Mouse (Mus musculus): ENCODE results near the gene Lin9.
A peak's percentile ranks its signal among the peaks of the same experiment; 100 is the strongest.

The Lin9 gene

DNA sequence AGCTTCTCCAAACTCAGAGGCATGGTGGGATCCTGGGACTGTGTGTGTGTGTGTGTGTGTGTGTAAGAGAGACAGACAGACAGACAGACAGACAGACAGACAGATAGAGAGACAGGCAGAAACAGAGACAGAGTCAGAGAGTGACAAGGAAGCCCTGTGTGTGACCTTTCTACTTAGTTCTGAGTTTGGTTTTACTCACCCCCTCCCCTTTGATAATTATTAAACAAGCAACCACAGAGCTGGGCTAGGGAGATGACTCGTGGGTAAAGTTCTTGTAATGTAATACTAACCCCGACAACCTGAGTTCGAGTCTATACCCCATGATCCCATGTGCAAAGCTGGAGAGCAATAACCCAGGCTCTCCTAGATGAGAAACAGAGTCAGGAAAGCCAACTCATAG is 66.9 kb downstream of the Lin9 start:
- no peak for DNase-seq (ENCODE audit: low read depth)

DNA sequence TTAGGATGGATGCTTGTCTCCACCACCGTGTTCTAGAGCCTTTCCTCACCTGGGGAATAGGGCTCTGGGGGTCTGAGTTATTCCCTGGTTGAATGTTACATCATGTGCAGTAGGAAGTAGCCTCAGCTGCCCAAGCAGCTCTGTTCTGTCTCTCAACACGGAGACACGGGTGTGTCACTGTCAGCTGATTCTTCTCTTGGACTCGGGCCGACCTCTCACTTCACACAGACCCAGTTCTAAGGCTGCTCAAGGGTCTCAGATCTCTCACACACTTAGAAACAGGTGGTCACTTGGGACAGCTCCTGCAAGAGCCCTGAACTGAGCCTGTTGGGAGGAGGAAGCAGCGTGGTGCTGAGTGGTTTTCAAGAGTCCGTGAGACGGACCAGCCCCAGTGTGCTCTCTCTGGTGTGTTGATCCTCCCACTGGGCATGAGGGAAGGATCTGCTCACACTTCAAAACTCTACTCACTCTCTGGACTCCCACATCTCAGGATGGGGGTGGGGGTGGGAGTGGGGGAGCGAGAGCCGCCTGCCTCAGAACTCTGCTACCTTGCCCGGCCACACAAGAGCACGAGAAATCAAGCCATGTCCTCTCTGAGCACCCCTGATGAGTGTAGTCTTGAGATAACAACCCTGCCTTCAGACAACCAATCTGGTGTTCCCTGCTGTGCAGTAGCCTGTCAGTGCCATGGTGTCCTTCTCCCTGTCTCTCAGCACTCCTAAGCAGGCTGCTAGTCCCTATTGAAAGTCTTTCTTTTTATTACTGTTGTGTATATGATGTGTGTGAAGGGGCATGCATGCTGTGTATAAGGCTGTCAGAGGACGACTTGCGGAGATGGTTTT is 68.2 kb downstream of the Lin9 start:
- DNase-seq (ENCODE audit: low read depth), result no peak

DNA sequence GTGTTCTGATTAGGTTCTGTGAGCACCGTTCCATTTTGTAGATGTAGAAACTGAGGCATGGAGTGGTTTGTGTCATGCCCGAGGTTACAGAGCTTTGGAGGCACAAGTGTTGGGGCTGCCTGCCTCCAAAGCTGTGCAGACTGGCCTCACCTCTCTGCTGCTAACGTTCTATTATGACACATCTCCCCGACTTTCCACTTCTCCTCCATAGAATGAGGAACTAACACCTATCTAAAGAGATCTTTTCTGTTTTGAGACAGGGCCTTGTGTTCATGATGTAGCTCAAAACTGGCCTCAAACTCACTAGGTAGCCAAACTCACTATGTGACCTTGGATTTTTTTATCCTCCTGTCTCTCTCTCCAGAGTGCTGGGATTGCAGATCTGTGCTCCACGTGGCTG is 77.8 kb downstream of the Lin9 start:
- DNase-seq (ENCODE audit: low read depth), result no peak

GRCm38 (mm10) chr1:180719483-180719882 is 78.5 kb downstream of the Lin9 start:
- no peak for DNase-seq (ENCODE audit: low read depth)

- DNase-seq (ENCODE audit: low read depth), result peak; percentile 90
Measured at GRCm38 (mm10) chr1:180719951-180720689, 79.2 kb downstream of the Lin9 start.

- no peak for DNase-seq (ENCODE audit: low read depth)
Measured at GRCm38 (mm10) chr1:180722608-180723007, 81.7 kb downstream of the Lin9 start.

GRCm38 (mm10) chr1:180723701-180724238 is 82.8 kb downstream of the Lin9 start:
- no peak for DNase-seq (ENCODE audit: low read depth)

- peak; percentile 94 for DNase-seq (ENCODE audit: low read depth)
Measured at GRCm38 (mm10) chr1:180725704-180726179, 84.8 kb downstream of the Lin9 start, which contains the start of gene Acbd3. Acbd3 (plus strand) TSS chr1:180726043.

DNA sequence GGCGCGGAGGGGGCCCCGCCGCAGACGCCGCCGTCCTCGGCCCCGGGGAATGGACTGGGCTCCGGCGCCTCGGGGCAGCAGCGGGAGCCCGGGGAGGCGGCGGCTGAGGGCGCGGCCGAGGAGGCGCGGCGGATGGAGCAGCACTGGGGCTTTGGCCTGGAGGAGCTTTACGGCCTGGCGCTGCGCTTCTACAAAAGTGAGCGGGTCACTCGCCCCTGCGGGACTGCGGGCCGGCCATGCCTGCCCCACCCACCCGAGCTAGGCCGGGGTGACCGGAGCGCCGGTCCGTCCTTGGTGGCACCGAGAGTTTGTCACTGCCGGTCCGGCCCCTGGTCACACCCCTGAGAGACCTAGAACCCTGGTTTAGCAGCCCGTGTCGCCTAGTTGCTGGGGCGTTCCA is 85.2 kb downstream of the Lin9 start:
- DNase-seq (ENCODE audit: low read depth), result no peak

- DNase-seq (ENCODE audit: low read depth), result peak; percentile 43
Measured at GRCm38 (mm10) chr1:180729231-180729630, 88.3 kb downstream of the Lin9 start.
